Mouse (Mus musculus) embryonic facial prominence, embryonic 14.5 days (tissue): ENCODE data around the gene Ramp3. TPM values are rescaled to one million over a fixed set of nuclear protein-coding genes. Genes with fewer than 3 reads are reported as not detected.
"Not testable (repeated sequence)": the region's sequence is repeated elsewhere in the genome, so short reads cannot be mapped to it uniquely, and the experiment has no call there.

ENCODE experiments used
- ATAC-seq: fragments of 200-750 bp; cut with Nextera tagmentation; 2 replicates; pipeline ENCODE4 v1.8.0; 2017; ENCODE audit warnings: low read depth, moderate number of reproducible peaks, moderate TSS enrichment
- DNase-seq: peaks from one replicate; pipeline ENCODE4 v3.0.0-alpha.2; 2015; ENCODE audit warnings: low spot score
- H3K27ac ChIP-seq: fragments of 300-500 bp; sonication (generic); replicated peaks from 2 replicates; pipeline ENCODE4 v1.5.1; 2014; ENCODE audit warnings: low read depth, mild to moderate bottlenecking, low read length, moderate library complexity
- H3K27me3 ChIP-seq: fragments of 300-500 bp; sonication (generic); replicated peaks from 2 replicates; pipeline ENCODE4 v1.6.1; 2014; ENCODE audit warnings: low read length; ENCODE audit not compliant: control insufficient read depth, insufficient read depth
- H3K36me3 ChIP-seq: fragments of 300-500 bp; sonication (generic); 2 replicates; pipeline ENCODE4 v1.6.1; 2014; ENCODE audit warnings: low read length, mixed read lengths; ENCODE audit not compliant: control insufficient read depth, insufficient read depth
- H3K4me1 ChIP-seq: fragments of 300-500 bp; sonication (generic); 2 replicates; pipeline ENCODE4 v1.6.1; 2014; ENCODE audit warnings: antibody characterized with exemption, low read length; ENCODE audit not compliant: control insufficient read depth, insufficient read depth
- H3K4me2 ChIP-seq: fragments of 300-500 bp; sonication (generic); 2 replicates; pipeline ENCODE4 v1.6.1; 2014; ENCODE audit warnings: low read depth, mild to moderate bottlenecking, low read length, moderate library complexity, mixed read lengths
- H3K4me3 ChIP-seq: fragments of 300-500 bp; sonication (generic); 2 replicates; pipeline ENCODE4 v1.5.1; 2014; ENCODE audit warnings: low read depth, mild to moderate bottlenecking, low read length
- H3K9ac ChIP-seq: fragments of 300-500 bp; sonication (generic); 2 replicates; pipeline ENCODE4 v1.6.1; 2014; ENCODE audit warnings: low read depth, mild to moderate bottlenecking, low read length, moderate library complexity, mixed read lengths
- H3K9me3 ChIP-seq: fragments of 300-500 bp; sonication (generic); 2 replicates; pipeline ENCODE4 v1.6.1; 2016; ENCODE audit warnings: low read length; ENCODE audit not compliant: control insufficient read depth
- WGBS: fragments of 180-500 bp; shearing (Covaris S2); extraction: QIAGEN DNeasy Blood & Tissue Kit; methylation state at CpG from one replicate; pipeline ENCODE4 v1.1.7; 2014; 5-methylcytosine and 5-hydroxymethylcytosine counted together
- polyA plus RNA-seq: library from polyadenylated mRNA; unstranded; fragments of >200 nt; fragmentation: Nextera tagmentation; extraction: Ambion mirVana; gene quantifications from 2 replicates; pipeline ENCODE4 v1.2.1, GENCODE M21; 2014

Gene Ramp3
- polyA plus RNA-seq, 1 experiment from 2014 or later, result 12.2 TPM

- Histone ChIP-seq H3K9me3 (0 out of 2 replicates have a peak, but pooled peaks cover 7% of the 10 kb centered on the region), H3K4me2 (no peak overlapping the region), H3K9ac (no peak overlapping the region), H3K27me3 (no peaks in the 10 kb centered on the region), H3K36me3 (peaks cover 10% of the 10 kb centered on the region), H3K4me1 (peaks cover 6% of the 10 kb centered on the region), H3K4me3 (no peak overlapping the region), H3K27ac (no peak overlapping the region)
- WGBS, result 31% methylated on average over 4 of the region's 4 CpGs
- ATAC-seq, result no peak
- DNase-seq, result peak; percentile 19
Observed at GRCm38 (mm10) chr11:6628568-6628967, 29.8 kb upstream of the Ramp3 start.

- Histone ChIP-seq H3K27ac (no peak overlapping the region), H3K4me1 (peaks cover 6% of the 10 kb centered on the region), H3K4me3 (no peak overlapping the region), H3K9me3 (0 out of 2 replicates have a peak, but pooled peaks cover 7% of the 10 kb centered on the region), H3K9ac (no peak overlapping the region), H3K27me3 (no peaks in the 10 kb centered on the region), H3K36me3 (no peaks in the 10 kb centered on the region), H3K4me2 (no peak overlapping the region)
- ATAC-seq, result no peak
- DNase-seq, result no peak
Observed at GRCm38 (mm10) chr11:6629655-6630054, 28.7 kb upstream of the Ramp3 start.

- no peak for ATAC-seq
- H3K4me3 ChIP-seq, result no peak overlapping the region
- no peaks in the 10 kb centered on the region for H3K4me1 ChIP-seq
- no peak overlapping the region for H3K9ac ChIP-seq
- no peak overlapping the region for H3K4me2 ChIP-seq
- no peak for DNase-seq
- 78% methylated on average over 8 of the region's 8 CpGs for WGBS
- no peak overlapping the region for H3K27ac ChIP-seq
- no peaks in the 10 kb centered on the region for H3K36me3 ChIP-seq
- no peaks in the 10 kb centered on the region for H3K27me3 ChIP-seq
- 0 out of 2 replicates have a peak, but pooled peaks cover 7% of the 10 kb centered on the region for H3K9me3 ChIP-seq
Observed at GRCm38 (mm10) chr11:6636150-6636549, 22.2 kb upstream of the Ramp3 start.

DNA sequence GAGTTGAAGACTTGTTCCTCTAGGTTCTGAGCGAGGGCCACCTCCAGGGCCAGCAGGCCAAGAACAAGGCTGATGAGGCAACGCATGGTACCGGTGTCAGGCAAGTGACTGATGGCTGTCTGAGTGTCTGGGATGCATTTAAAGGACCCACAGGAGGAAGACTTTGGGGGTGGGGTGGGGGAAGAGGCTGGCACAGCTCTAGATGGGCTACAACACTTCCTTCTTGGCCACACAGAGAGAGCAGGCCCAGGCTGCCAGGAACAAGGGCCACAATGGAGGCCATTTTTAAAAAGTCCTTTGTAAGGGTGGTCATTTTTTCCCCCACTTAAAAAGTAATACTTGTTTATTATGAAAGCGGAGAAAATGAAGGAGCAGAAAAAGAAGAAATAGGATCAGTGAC is 19.8 kb upstream of the Ramp3 start, which contains the start of gene Wap:
Gene Wap, minus strand, starts transcription at position 101 of the 400 bp plus-strand sequence.
- whole genome bisulfite sequencing, result 88% methylated on average over 4 of the region's 4 CpGs
- no peaks in the 10 kb centered on the region for H3K27me3 ChIP-seq
- H3K4me1 ChIP-seq, result no peaks in the 10 kb centered on the region
- H3K9ac ChIP-seq, result no peak within 1 kb of the TSS
- no peaks in the 10 kb centered on the region for H3K36me3 ChIP-seq
- DNase-seq, result no peak
- H3K4me2 ChIP-seq, result no peak within 1 kb of the TSS
- H3K4me3 ChIP-seq, result no peak within 1 kb of the TSS
- no peaks in the 10 kb centered on the region for H3K9me3 ChIP-seq
- H3K27ac ChIP-seq, result no peak within 1 kb of the TSS
- no peak for ATAC-seq

DNA sequence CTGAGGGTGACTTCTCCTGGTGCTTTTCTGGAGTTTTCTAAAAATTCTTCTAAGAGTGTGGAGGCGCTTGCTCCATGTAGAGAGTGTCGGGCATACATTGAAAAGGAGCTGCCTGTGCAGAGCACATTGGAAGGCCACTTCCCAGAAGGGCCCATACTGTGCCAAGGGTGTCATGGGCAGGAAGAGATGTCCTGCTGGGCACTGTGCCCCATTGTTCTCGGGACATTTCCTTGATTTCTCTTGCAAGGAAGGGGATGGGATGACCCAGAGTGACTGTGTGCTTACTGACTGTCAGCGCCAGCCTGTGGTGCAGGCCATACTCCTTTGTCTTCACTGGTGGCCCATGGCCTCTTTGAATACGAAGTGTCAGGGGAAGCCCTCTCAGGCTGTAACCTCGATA is 19.2 kb upstream of the Ramp3 start:
- no peak overlapping the region for H3K4me2 ChIP-seq
- ATAC-seq (no peak), DNase-seq (no peak)
- no peaks in the 10 kb centered on the region for H3K27me3 ChIP-seq
- H3K4me3 ChIP-seq, result no peak overlapping the region
- H3K27ac ChIP-seq, result no peak overlapping the region
- no peak overlapping the region for H3K9ac ChIP-seq
- 80% methylated on average over 6 of the region's 6 CpGs for WGBS
- no peaks in the 10 kb centered on the region for H3K4me1 ChIP-seq
- no peaks in the 10 kb centered on the region for H3K9me3 ChIP-seq
- no peaks in the 10 kb centered on the region for H3K36me3 ChIP-seq

DNA sequence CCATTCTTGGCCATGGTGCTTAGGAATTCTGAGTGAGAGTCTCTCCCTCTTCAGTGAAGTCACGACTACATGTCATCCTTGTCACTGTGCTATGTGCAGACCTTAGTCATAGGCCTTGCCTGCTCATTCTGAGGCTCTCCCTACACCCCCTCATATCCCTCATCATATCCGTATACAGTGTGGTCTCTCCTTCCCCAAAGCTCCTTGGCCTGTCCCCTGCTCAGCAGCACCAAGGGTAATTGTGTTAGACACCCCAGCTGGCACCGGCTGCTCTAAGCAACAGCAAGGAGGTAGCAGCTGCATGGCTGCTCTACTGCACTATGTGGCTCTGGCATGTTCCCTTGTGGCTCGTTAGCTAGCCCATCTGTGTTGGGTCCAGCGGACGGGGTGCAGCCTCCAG is 13.8 kb upstream of the Ramp3 start:
- Histone ChIP-seq H3K9ac (no peak overlapping the region), H3K36me3 (no peaks in the 10 kb centered on the region), H3K9me3 (no peaks in the 10 kb centered on the region), H3K27ac (no peak overlapping the region), H3K27me3 (no peaks in the 10 kb centered on the region), H3K4me1 (no peaks in the 10 kb centered on the region), H3K4me2 (no peak overlapping the region), H3K4me3 (no peak overlapping the region)
- ATAC-seq, result peak; percentile 82
- 67% methylated on average over 6 of the region's 6 CpGs for WGBS
- peak; percentile 51 for DNase-seq

DNA sequence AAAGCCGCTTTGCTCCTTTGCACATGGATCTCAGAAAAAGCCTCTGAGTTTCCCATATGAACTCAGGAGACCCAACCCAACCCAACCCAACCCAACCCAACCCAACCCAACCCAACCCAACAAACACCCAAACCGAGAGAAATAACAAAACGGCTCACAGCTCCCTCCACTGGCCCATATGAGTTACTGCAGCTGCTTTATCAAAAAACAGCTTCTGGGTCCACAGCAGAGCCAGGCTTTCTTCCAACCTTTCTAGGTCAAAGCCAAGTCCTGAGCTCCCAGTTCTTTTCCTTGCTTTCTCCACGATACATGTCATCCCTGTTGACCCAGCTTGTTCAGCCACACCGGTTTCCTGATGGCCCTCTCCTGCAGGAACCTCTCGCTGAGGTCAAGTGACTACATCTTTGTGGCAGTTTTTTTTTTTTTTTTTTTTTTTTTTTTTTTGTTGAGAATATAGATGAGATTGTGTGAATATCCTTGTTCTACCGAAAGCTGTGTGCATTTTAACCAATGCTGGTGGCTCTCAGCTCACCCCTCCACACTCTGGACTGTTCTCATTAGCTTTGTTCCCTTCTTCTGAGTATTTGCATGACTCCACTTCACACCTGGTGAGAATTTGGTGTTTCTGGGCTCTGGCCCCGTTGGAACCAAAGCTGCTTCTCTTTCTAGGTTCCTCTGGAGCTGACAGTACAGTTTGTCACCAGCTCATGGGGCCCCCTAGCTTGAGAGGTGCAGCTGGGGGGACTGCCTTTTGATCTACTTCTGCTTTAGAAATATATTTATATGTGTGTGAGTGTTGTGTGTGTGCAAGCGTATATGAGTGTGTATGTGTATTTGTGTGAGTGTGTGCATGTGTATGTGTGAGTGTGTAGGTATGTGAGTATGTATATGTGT is 10.2 kb upstream of the Ramp3 start:
- DNase-seq (no peak), ATAC-seq (no peak)
- 65% methylated on average over 9 of the region's 9 CpGs for WGBS

DNA sequence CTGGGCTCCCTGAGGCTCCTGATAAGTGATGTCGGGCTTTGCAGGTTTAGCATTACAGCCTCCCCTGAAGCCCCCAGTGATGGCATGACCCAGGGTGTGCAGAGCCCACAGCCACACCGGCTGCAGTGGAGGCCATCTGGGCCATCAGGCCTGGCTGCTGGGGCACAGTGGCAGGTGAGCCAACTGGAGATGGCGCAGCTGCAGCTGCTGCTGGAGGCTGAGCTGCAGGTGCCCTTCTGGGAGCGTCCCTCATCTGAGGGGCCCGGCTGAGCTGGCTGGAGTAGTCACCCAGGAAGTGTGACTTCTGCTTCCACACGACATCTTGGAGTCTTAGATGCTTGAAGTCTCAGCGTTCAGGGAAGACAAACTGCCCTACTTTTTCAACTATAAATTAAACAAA is 7.8 kb upstream of the Ramp3 start:
- 60% methylated on average over 7 of the region's 7 CpGs for WGBS
- no peak for ATAC-seq

More for the DNA sequence above, 10.2 kb upstream of the Ramp3 start:
- Histone ChIP-seq H3K27me3 (no peaks in the 10 kb centered on the region), H3K9ac (no peak overlapping the region), H3K9me3 (no peaks in the 10 kb centered on the region), H3K4me2 (no peak overlapping the region), H3K4me3 (no peak overlapping the region), H3K36me3 (no peaks in the 10 kb centered on the region), H3K27ac (no peak overlapping the region), H3K4me1 (no peaks in the 10 kb centered on the region)

GRCm38 (mm10) chr11:6652978-6653377 is 5.3 kb upstream of the Ramp3 start:
- H3K4me2 ChIP-seq, H3K27me3 ChIP-seq, ATAC-seq, H3K4me3 ChIP-seq, H3K27ac ChIP-seq, DNase-seq, H3K9ac ChIP-seq, H3K4me1 ChIP-seq, H3K9me3 ChIP-seq, H3K36me3 ChIP-seq: not testable (repeated sequence)
- WGBS, result 75% methylated on average over 3 of the region's 3 CpGs

More for the DNA sequence above, 7.8 kb upstream of the Ramp3 start:
- DNase-seq, result no peak
- Histone ChIP-seq H3K4me1 (no peaks in the 10 kb centered on the region), H3K36me3 (no peaks in the 10 kb centered on the region), H3K9me3 (no peaks in the 10 kb centered on the region), H3K4me2 (no peak overlapping the region), H3K4me3 (no peak overlapping the region), H3K27me3 (peaks cover 2% of the 10 kb centered on the region; the same call in 1 of the 2 replicates), H3K27ac (no peak overlapping the region), H3K9ac (no peak overlapping the region)
